Mouse (Mus musculus): ENCODE data around the gene Rad51c. TPM values are rescaled to one million over a fixed set of nuclear protein-coding genes. Genes with fewer than 3 reads are reported as not detected.

Gene Rad51c
- polyA plus RNA-seq (2014; fragmentation: Illumina TruSeq; extraction: RNeasy Lipid Tissue Mini Kit (QIAGEN cat#74804); ENCODE audit: low replicate concordance): 2.2 TPM

GRCm38 (mm10) chr11:87404876-87405275 is at the start of gene Rad51c, which contains the start of gene Tex14:
TSS of gene Rad51c (minus strand) at chr11:87404954.
TSS of gene Tex14 (plus strand) at chr11:87405065.

GRCm38 (mm10) chr11:87358331-87359261 is 46.2 kb downstream of the Rad51c start, which contains the start of gene Ppm1e:
TSS of gene Ppm1e (minus strand) at chr11:87359023.

Other genes with a start within 250 kb of the Rad51c start
- gene Ppm1e, start 45.9 kb downstream of the Rad51c start, polyA plus RNA-seq (2014; fragmentation: Illumina TruSeq; extraction: RNeasy Lipid Tissue Mini Kit (QIAGEN cat#74804); ENCODE audit: low replicate concordance): 4.5 TPM
- gene Tex14, start 111 bp upstream of the Rad51c start, polyA plus RNA-seq (2014; fragmentation: Illumina TruSeq; extraction: RNeasy Lipid Tissue Mini Kit (QIAGEN cat#74804); ENCODE audit: low replicate concordance): 3.7 TPM
- not detected for gene Gm11492, start 161.7 kb upstream of the Rad51c start, polyA plus RNA-seq (2014; fragmentation: Illumina TruSeq; extraction: RNeasy Lipid Tissue Mini Kit (QIAGEN cat#74804); ENCODE audit: low replicate concordance)
- gene Sept4, start 163.9 kb upstream of the Rad51c start, polyA plus RNA-seq (2014; fragmentation: Illumina TruSeq; extraction: RNeasy Lipid Tissue Mini Kit (QIAGEN cat#74804); ENCODE audit: low replicate concordance): 5.0 TPM
- gene Mtmr4, start 187.2 kb upstream of the Rad51c start, polyA plus RNA-seq (2014; fragmentation: Illumina TruSeq; extraction: RNeasy Lipid Tissue Mini Kit (QIAGEN cat#74804); ENCODE audit: low replicate concordance): 74.5 TPM
- gene Hsf5, start 212.2 kb upstream of the Rad51c start, polyA plus RNA-seq (2014; fragmentation: Illumina TruSeq; extraction: RNeasy Lipid Tissue Mini Kit (QIAGEN cat#74804); ENCODE audit: low replicate concordance): 1.8 TPM